Mouse (Mus musculus): Measurements from ENCODE around the gene Fap.

GRCm38 (mm10) chr2:62573753-62574159 is at the start of gene Fap:
- TF ChIP-seq POLR2A (IDR thresholded peaks at IDR 0.05; ENCODE audit: low read depth, low read length): no peak
- no peak for TF ChIP-seq CTCF (IDR thresholded peaks at IDR 0.05; ENCODE audit: extremely low read depth, insufficient read depth, insufficient read length, insufficient replicate concordance)

Data from spleen, adult 2 months (tissue).